Mouse (Mus musculus) ES-Bruce4 (cell line): ENCODE data around the gene Rab11fip4.

Source experiments
- CTCF ChIP-seq: IDR thresholded peaks from one replicate; pipeline ENCODE4 v1.8.1; 2011; ENCODE audit warnings: low read depth, low read length
- POLR2A ChIP-seq: IDR thresholded peaks from one replicate; pipeline ENCODE4 v1.8.1; 2011; ENCODE audit warnings: low read length; ENCODE audit not compliant: insufficient read depth

DNA sequence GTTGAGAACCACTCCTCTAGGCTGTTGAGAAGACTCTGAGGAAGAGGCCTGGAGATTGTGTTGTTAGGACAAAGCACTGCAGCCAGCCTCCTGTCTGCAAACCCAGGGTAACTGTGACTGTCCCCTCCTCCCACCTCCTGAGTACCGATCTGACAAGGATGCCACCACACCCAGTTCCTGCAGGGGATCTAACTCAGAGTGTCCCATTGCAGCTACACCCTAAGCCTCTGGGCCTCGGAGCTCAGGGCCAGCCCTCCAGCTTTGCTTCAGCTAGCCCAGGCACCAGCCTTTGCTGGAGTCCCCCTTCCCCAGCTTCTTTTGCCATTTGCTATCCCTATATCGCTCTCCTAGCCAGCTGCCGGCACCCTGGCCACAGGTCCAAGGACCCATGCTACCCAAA lies 22.7 kb downstream of the Rab11fip4 start:
- TF ChIP-seq POLR2A (no peak), CTCF (no peak)
